29 mouse cellular contexts compared by ENCODE assay signal in the genomic region with DNA sequence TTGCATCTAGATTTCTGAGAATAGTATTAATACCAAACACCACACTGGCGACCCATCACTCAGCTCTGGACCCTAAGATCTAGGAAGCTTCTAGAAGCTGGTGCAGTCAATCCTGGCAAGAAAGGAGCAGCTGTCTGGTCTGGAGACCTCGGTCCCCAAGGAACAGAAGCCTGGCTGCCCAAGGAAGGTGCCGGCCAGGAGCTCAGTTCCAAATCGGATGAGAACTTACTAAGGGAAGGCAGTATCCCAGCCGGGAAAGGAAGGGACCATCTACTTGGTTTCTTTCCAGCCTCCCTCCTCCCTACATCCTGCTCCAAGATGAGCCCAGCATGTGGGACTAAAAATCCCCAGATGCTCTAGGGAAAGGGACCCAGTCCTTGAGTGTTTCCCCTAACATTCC. TPM values are rescaled to one million over a fixed set of nuclear protein-coding genes. Genes with fewer than 3 reads are reported as not detected.
DNase-seq lines count a peak whose midpoint lies in the region; ATAC-seq and TF ChIP-seq lines count a peak whose summit lies in the region.
"Had no signal": no experiment of that assay in that cellular context is flagged by ENCODE, and none has a peak within 500 bp of the region (broad histone marks: within the 10 kb centered on the region; RNA-seq: fewer than 3 reads in every experiment).

No protein-coding gene starts in this region.

- H3K27me3 ChIP-seq in lung, embryonic 16.5 days (ENCODE audit: control insufficient read depth, insufficient read depth, low read depth, low read length): no peaks in the 10 kb centered on the region
- H3K27me3 ChIP-seq in heart, embryonic 14.5 days (ENCODE audit: control insufficient read depth, insufficient read depth, low read length): no peaks in the 10 kb centered on the region
- no peaks in the 10 kb centered on the region for H3K27me3 ChIP-seq in myocyte (ENCODE audit: control insufficient read depth, insufficient read depth, insufficient read length)

- H3K79me2 ChIP-seq in myocyte (ENCODE audit: control insufficient read depth, insufficient read depth): peaks cover 81% of the 10 kb centered on the region

- no peaks in the 10 kb centered on the region for H3K36me3 ChIP-seq in lung, embryonic 16.5 days (ENCODE audit: control insufficient read depth, insufficient read depth, low read length)
- H3K36me3 ChIP-seq in heart, embryonic 14.5 days (ENCODE audit: control insufficient read depth, insufficient read depth, low read length): 0 out of 2 replicates have a peak, but pooled peaks cover 4% of the 10 kb centered on the region
- peaks cover 25% of the 10 kb centered on the region for H3K36me3 ChIP-seq in myocyte (ENCODE audit: control insufficient read depth, insufficient read depth)
- H3K36me3 ChIP-seq: embryonic facial prominence, embryonic 13.5 days; G1E; hindbrain, embryonic 10.5 days; hindbrain, embryonic 15.5 days; kidney, embryonic 15.5 days; liver, embryonic 12.5 days; midbrain, embryonic 13.5 days had no signal

- 71% methylated on average over 5 of the region's 5 CpGs for WGBS in lung, embryonic 16.5 days
- 74% methylated on average over 5 of the region's 5 CpGs for WGBS in heart, embryonic 14.5 days

- DNase-seq in gastrocnemius, adult 2 months: no peak
- DNase-seq in gastrocnemius, postnatal 25 days: no peak
- no peak for DNase-seq in lung, postnatal 10 days
- no peak for DNase-seq in embryo, embryonic 11 days
- no peak for DNase-seq in spleen, postnatal 14 days (ENCODE audit: low spot score in 2 of 2)
- DNase-seq: adrenal gland, adult 8-10 months; cerebellum, adult 2 months; cerebellum, postnatal 25 days; kidney, adult 11 months; kidney, postnatal 36 days; lung, adult 18-20 months; right cerebral cortex, postnatal 25 days; thymus, postnatal 14 days had no signal

- TF ChIP-seq POLR2A in myocyte (IDR thresholded peaks at IDR 0.05; ENCODE audit: insufficient read length, low read depth): no peak

- no peak for TF ChIP-seq CTCF in gastrocnemius, adult 2 months (IDR thresholded peaks at IDR 0.05)

- no peak overlapping the region; the same call in 1 of the 2 replicates for H3K4me2 ChIP-seq in lung, embryonic 16.5 days (ENCODE audit: low read depth, low read length)
- H3K4me2 ChIP-seq in heart, embryonic 14.5 days (ENCODE audit: low read length): peak overlapping the region; percentile 46
- H3K4me2 ChIP-seq in myocyte (ENCODE audit: low read depth): peak overlapping the region; percentile 81
- H3K4me2 ChIP-seq: embryonic facial prominence, embryonic 13.5 days; hindbrain, embryonic 15.5 days; kidney, embryonic 15.5 days; liver, embryonic 12.5 days; midbrain, embryonic 13.5 days had no signal

- no peak overlapping the region for H3K4me3 ChIP-seq in gastrocnemius, adult 2 months
- H3K4me3 ChIP-seq in lung, embryonic 16.5 days (ENCODE audit: low read length): no peak overlapping the region
- no peak overlapping the region for H3K4me3 ChIP-seq in heart, embryonic 14.5 days (ENCODE audit: control insufficient read depth in 1 of 2, insufficient read depth in 1 of 2, low read depth in 1 of 2, low read length in 2 of 2)
- peak overlapping the region; percentile 87 for H3K4me3 ChIP-seq in myocyte
- H3K4me3 ChIP-seq: embryonic facial prominence, embryonic 13.5 days; erythroblast, embryonic 14.5 days; hindbrain, embryonic 10.5 days; hindbrain, embryonic 15.5 days; kidney, embryonic 15.5 days; layer of hippocampus, adult 2 months; liver, embryonic 12.5 days; midbrain, embryonic 13.5 days had no signal

- H3K27ac ChIP-seq in gastrocnemius, adult 2 months: peak overlapping the region; percentile 53; the same call in 1 of the 2 replicates
- H3K27ac ChIP-seq in lung, embryonic 16.5 days (ENCODE audit: low read length): peak overlapping the region; percentile 11; the same call in 1 of the 2 replicates
- peak overlapping the region in 1 of 2 experiments; percentile 87; a peak in 3 of 4 replicates for H3K27ac ChIP-seq in heart, embryonic 14.5 days (replicated peaks in 1 of 2; ENCODE audit: control insufficient read depth in 1 of 2, insufficient read depth in 1 of 2, low read depth in 2 of 2, low read length in 2 of 2)
- H3K27ac ChIP-seq: embryonic facial prominence, embryonic 13.5 days; hindbrain, embryonic 10.5 days; hindbrain, embryonic 15.5 days; kidney, embryonic 15.5 days; layer of hippocampus, adult 2 months; liver, embryonic 12.5 days; macrophage; midbrain, embryonic 13.5 days had no signal

- no peak overlapping the region for H3K9ac ChIP-seq in lung, embryonic 16.5 days (ENCODE audit: low read length)
- no peak overlapping the region for H3K9ac ChIP-seq in heart, embryonic 14.5 days (ENCODE audit: low read length)
- H3K9ac ChIP-seq: embryonic facial prominence, embryonic 13.5 days; hindbrain, embryonic 15.5 days; kidney, embryonic 15.5 days; liver, embryonic 12.5 days; midbrain, embryonic 13.5 days had no signal

- H3K9me3 ChIP-seq in lung, embryonic 16.5 days (ENCODE audit: control insufficient read depth, low read length): no peaks in the 10 kb centered on the region
- no peaks in the 10 kb centered on the region for H3K9me3 ChIP-seq in heart, embryonic 14.5 days (ENCODE audit: control insufficient read depth, low read length)
- H3K9me3 ChIP-seq: embryonic facial prominence, embryonic 13.5 days; G1E; hindbrain, embryonic 10.5 days; hindbrain, embryonic 15.5 days; kidney, embryonic 15.5 days; liver, embryonic 12.5 days; midbrain, embryonic 13.5 days had no signal

- intact Hi-C loops in gastrocnemius, adult 2 months (cut with DNase I): no loop called here

- H3ac ChIP-seq in myocyte (ENCODE audit: control insufficient read depth, insufficient read length): no peak overlapping the region

- H3K4me1 ChIP-seq in lung, embryonic 16.5 days (replicated peaks; ENCODE audit: control insufficient read depth, insufficient read depth, low read length): peaks cover 18% of the 10 kb centered on the region
- H3K4me1 ChIP-seq in heart, embryonic 14.5 days (ENCODE audit: control insufficient read depth in 2 of 2, insufficient read depth in 2 of 2, low read length in 2 of 2): peaks cover 22 to 27% of the 10 kb centered on the region in 2 experiments
- H3K4me1 ChIP-seq: liver, embryonic 12.5 days had no signal

- ATAC-seq in lung, embryonic 16.5 days (ENCODE audit: low read depth): no peak
- no peak for ATAC-seq in heart, embryonic 14.5 days (ENCODE audit: insufficient number of reproducible peaks, insufficient read depth, low FRiP score, low read depth)
- ATAC-seq: forebrain, embryonic 16.5 days; inflammation-experienced regulatory T-cells, adult 6 months; liver, embryonic 12.5 days; midbrain, embryonic 13.5 days had no signal

TF ChIP-seq in myocyte, 11 proteins besides CTCF, POLR2A, EP300 and RAD21:
- TF ChIP-seq TCF3 (IDR thresholded peaks at IDR 0.05; ENCODE audit: insufficient read length, low read depth) (no peak), TCF12 (IDR thresholded peaks at IDR 0.05; ENCODE audit: insufficient read depth, poor library complexity, severe bottlenecking) (no peak), MYOG (IDR thresholded peaks at IDR 0.05; ENCODE audit: control insufficient read depth in 1 of 3, insufficient read depth in 1 of 3, insufficient read length in 2 of 3, low read depth in 2 of 3) (no peak), MYOD1 (IDR thresholded peaks at IDR 0.05; ENCODE audit: control insufficient read depth in 1 of 3, insufficient read length in 2 of 3, low read depth in 2 of 3) (no peak), USF1 (IDR thresholded peaks at IDR 0.05; ENCODE audit: low read depth) (no peak), REST (IDR thresholded peaks at IDR 0.05; ENCODE audit: insufficient read depth, insufficient read length) (no peak)

RNA-seq across cellular contexts. Expression of a gene that starts 3.3 kb away (rescaled TPM):
- 1 to 10 TPM; 4.2 to 6.7 TPM for total RNA-seq in gastrocnemius, adult 2 months (2021)
- total RNA-seq in gastrocnemius, postnatal 25 days (2021): 1 to 10 TPM; 5.7 to 7.8 TPM
- 131 and 151 TPM in 2 replicates for polyA plus RNA-seq in lung, embryonic 16.5 days (2015; fragmentation: Nextera tagmentation; extraction: Ambion mirVana)
- polyA plus RNA-seq in heart, embryonic 14.5 days (2014; fragmentation: Nextera tagmentation; extraction: Ambion mirVana): 35.9 and 37.2 TPM in 2 replicates
- polyA plus RNA-seq in myocyte (2012; fragmentation: generic; extraction: Trizol): 212 TPM
- total RNA-seq: megakaryocyte-erythroid progenitor cell, adult 5-6 weeks had no signal
- polyA plus RNA-seq: erythroblast, embryonic 14.5 days; G1E had no signal
